Mouse (Mus musculus) liver, postnatal 0 days (tissue): Measurements from ENCODE around the gene Dicer1.

ENCODE experiments used
- CTCF ChIP-seq: sonication (generic); IDR thresholded peaks from 2 replicates; pipeline ENCODE4 v1.5.1; 2016; ENCODE audit warnings: antibody characterized with exemption, low read depth
- EP300 ChIP-seq: IDR thresholded peaks from 2 replicates; pipeline ENCODE4 v1.6.1; 2016; ENCODE audit warnings: antibody characterized with exemption, low read depth, mild to moderate bottlenecking

- TF ChIP-seq CTCF = no peak
- TF ChIP-seq EP300 = no peak
Measured at GRCm38 (mm10) chr12:104656146-104656545, 95.6 kb downstream of the Dicer1 start.
